Mouse (Mus musculus) cortical plate, adult 2 months (tissue): ENCODE results near the gene Alkbh7. TPM values are rescaled to one million over a fixed set of nuclear protein-coding genes. Genes with fewer than 3 reads are reported as not detected.

Source experiments
- H3K27ac ChIP-seq: fragments of 200-500 bp; 2 replicates; pipeline ENCODE4 v1.5.1; 2012; ENCODE audit warnings: low read length, control low read depth, inconsistent platforms; ENCODE audit not compliant: insufficient read depth
- H3K4me1 ChIP-seq: fragments of 200-500 bp; 2 replicates; pipeline ENCODE4 v1.6.1; 2011; ENCODE audit warnings: low read length; ENCODE audit not compliant: control insufficient read depth, insufficient read depth
- H3K4me3 ChIP-seq: fragments of 200-500 bp; 2 replicates; pipeline ENCODE4 v1.5.1; 2011; ENCODE audit warnings: mild to moderate bottlenecking, low read length, control low read depth; ENCODE audit not compliant: insufficient read depth
- CTCF ChIP-seq: fragments of 200-500 bp; IDR thresholded peaks from 2 replicates; pipeline ENCODE4 v1.5.1; 2011; ENCODE audit warnings: mild to moderate bottlenecking, control low read depth, low read length; ENCODE audit not compliant: insufficient read depth; ENCODE audit errors: extremely low read depth
- POLR2A ChIP-seq: fragments of 200-500 bp; IDR thresholded peaks from 2 replicates; pipeline ENCODE4 v1.6.1; 2011; ENCODE audit warnings: mild to moderate bottlenecking, low read length, control low read depth; ENCODE audit not compliant: insufficient read depth; ENCODE audit errors: extremely low read depth
- polyA plus RNA-seq: library from polyadenylated mRNA; depleted of rRNA; stranded (reverse); fragments of >200 nt; gene quantifications from 2 replicates; pipeline ENCODE4 v1.2.3, GENCODE M21; 2012

The Alkbh7 gene
- polyA plus RNA-seq, 1 experiment: 35.4 TPM

- H3K27ac ChIP-seq: no peak overlapping the region
- TF ChIP-seq POLR2A (no peak), CTCF (no peak)
- no peaks in the 10 kb centered on the region for H3K4me1 ChIP-seq
- no peak overlapping the region for H3K4me3 ChIP-seq
These were observed 11.5 kb upstream of the Alkbh7 start for GRCm38 (mm10) chr17:56985656-56986055.

- peaks cover 4% of the 10 kb centered on the region for H3K4me1 ChIP-seq
- no peak for TF ChIP-seq CTCF
- no peak for TF ChIP-seq POLR2A
- H3K4me3 ChIP-seq: no peak overlapping the region
- H3K27ac ChIP-seq: no peak overlapping the region
These were observed 10.9 kb upstream of the Alkbh7 start for GRCm38 (mm10) chr17:56986105-56986805.

- no peak overlapping the region for H3K27ac ChIP-seq
- H3K4me3 ChIP-seq: no peak overlapping the region
- TF ChIP-seq POLR2A (no peak), CTCF (no peak)
- peaks cover 4% of the 10 kb centered on the region for H3K4me1 ChIP-seq
These were observed 8.7 kb upstream of the Alkbh7 start for GRCm38 (mm10) chr17:56988441-56988840.

GRCm38 (mm10) chr17:56988921-56989430, 8.2 kb upstream of the Alkbh7 start:
- Histone ChIP-seq H3K27ac (no peak overlapping the region), H3K4me3 (peak overlapping the region; percentile 62; the same call in 1 of the 2 replicates), H3K4me1 (peaks cover 4% of the 10 kb centered on the region)
- TF ChIP-seq CTCF (no peak), POLR2A (no peak)

GRCm38 (mm10) chr17:56989467-56990114, 7.5 kb upstream of the Alkbh7 start:
- TF ChIP-seq CTCF: no peak
- peak; percentile 71 for TF ChIP-seq POLR2A
- H3K4me3 ChIP-seq: peak overlapping the region; percentile 62
- H3K27ac ChIP-seq: peak overlapping the region; percentile 10; the same call in 1 of the 2 replicates
- peaks cover 4% of the 10 kb centered on the region for H3K4me1 ChIP-seq

- TF ChIP-seq CTCF: no peak
- peak; percentile 92 for TF ChIP-seq POLR2A
- H3K4me1 ChIP-seq: peaks cover 4% of the 10 kb centered on the region
- peak within 1 kb of the TSS; percentile 62 for H3K4me3 ChIP-seq
- peak within 1 kb of the TSS; percentile 10; the same call in 1 of the 2 replicates for H3K27ac ChIP-seq
These were observed 6.9 kb upstream of the Alkbh7 start, which contains the start of gene Clpp for GRCm38 (mm10) chr17:56990115-56990746. Gene Clpp, plus strand, starts transcription at chr17:56990305.

GRCm38 (mm10) chr17:56990966-56991365, 6.2 kb upstream of the Alkbh7 start:
- Histone ChIP-seq H3K4me3 (peak overlapping the region; percentile 62), H3K27ac (no peak overlapping the region), H3K4me1 (peaks cover 4% of the 10 kb centered on the region)
- TF ChIP-seq POLR2A: no peak
- no peak for TF ChIP-seq CTCF

- H3K27ac ChIP-seq: no peak overlapping the region
- no peak overlapping the region for H3K4me3 ChIP-seq
- peaks cover 4% of the 10 kb centered on the region for H3K4me1 ChIP-seq
- TF ChIP-seq POLR2A (no peak), CTCF (no peak)
These were observed 2.1 kb upstream of the Alkbh7 start for GRCm38 (mm10) chr17:56995046-56995445.

GRCm38 (mm10) chr17:56996506-56996905, 633 bp upstream of the Alkbh7 start:
- Histone ChIP-seq H3K27ac (no peak overlapping the region), H3K4me1 (no peaks in the 10 kb centered on the region), H3K4me3 (no peak overlapping the region; the same call in 1 of the 2 replicates)
- TF ChIP-seq CTCF (no peak), POLR2A (peak; percentile 24; the same call in 1 of the 2 replicates)
